Mouse (Mus musculus): Measurements from ENCODE around the gene 1700020N01Rik.
A peak's percentile ranks its signal among the peaks of the same experiment; 100 is the strongest.

1700020N01Rik gene

DNA sequence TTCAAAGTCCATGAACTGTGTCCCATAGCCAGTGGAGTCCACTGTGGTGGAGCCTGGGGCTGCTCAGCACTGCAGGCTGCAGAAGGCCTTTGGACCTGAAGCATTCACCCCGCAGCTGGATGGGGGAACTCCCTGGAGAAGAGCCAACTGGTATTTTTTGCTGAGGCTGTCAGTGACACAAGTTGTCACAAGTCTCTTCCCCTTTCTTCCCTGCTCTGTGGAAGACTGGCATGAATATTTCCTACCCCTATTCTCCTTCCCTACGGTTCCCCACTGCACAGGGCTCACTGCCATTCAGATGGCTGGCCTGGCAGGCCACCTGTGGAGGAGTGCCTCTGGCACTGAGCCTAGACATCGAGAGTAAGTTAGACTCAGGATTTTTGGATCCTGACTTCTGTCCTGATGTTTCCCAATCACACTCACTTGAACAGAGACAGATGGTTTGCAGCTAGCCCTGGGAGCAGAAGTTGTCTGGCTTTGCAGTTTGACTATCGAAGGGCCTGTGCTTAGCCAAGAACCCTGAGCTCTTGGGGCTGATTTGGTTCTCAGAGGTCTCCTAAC lies 12.1 kb downstream of the 1700020N01Rik start:
- peak; percentile 74 for DNase-seq

GRCm38 (mm10) chr10:21605601-21606000 lies 12.7 kb downstream of the 1700020N01Rik start:
- DNase-seq: no peak

DNA sequence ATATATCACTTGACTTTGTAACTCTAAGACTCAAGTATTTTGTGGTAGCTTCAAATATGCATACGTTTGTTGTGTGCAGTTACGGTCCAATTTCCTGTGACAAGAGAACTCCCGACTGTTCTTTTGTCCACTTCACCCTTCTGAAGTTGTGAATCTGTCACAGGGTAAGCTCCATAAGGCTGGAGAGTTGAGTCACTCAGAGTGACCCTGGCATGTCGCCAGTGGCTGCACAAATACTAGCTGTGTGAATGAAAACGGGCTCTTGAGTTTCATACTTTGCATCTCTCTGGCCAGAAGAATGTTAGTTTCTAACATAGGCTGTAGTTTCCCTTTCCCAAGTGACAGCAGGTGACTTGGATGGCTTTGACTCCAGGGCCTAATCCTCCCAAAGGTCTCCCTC lies 14.0 kb downstream of the 1700020N01Rik start:
- no peak for DNase-seq

DNA sequence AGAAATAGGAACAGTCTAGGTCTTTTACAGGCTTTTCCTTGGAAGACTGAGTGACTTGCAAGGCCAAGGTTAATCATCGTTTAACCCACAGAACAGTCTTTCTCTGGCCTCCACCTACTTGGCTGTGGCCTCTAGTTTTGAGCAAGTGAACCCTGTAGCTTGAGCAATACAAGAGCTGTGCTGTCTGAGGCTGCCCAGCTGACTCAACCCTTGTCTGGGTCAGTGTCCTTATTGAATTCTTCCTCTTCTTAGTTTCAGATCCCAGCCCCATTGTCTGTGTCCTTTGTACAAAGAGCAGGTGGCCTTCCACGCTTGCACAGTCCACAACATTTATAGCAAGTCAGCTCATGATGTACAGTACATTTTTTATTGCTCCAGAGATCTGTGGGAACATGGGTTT lies 16.6 kb downstream of the 1700020N01Rik start:
- peak; percentile 66 for DNase-seq

DNA sequence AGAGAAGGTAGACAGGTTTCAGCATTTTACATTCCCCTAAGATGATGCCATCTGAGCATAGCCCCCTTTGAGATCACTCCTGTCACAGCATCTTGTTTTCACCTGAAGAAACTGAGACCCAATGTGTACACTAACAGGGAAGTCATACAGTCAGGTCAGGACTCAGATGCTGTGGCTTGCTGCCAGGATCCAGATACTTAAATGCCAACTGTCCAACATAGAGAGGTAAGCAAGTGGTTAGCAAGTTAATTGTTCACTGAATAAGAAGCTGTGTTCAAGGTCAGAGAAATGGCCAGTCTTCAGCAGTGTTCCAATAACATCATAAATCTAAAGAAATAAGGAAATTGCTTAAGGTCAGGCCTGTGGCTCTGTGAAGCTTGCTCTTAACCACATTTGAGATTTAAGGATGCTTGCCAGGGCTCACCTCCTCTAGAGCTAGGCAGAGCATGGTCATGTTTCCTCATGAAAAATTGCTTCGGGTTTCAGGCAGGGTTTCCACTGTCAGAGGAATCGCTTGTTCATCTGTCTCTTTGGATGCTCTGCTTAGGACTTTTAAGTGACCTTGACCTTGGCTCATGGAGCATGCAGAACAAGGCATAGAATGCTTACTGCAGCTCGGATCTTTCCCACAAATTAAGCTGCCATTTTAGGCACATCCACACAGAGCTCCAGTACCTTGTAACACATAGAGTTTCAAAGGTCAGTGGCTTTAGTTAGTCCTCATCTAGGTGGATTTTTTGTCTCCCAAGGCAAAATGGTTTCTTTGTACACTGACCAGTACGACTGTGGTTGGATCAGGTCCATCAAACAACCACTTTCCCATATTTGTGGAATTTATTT lies 20.3 kb downstream of the 1700020N01Rik start:
- peak; percentile 80 for DNase-seq

DNA sequence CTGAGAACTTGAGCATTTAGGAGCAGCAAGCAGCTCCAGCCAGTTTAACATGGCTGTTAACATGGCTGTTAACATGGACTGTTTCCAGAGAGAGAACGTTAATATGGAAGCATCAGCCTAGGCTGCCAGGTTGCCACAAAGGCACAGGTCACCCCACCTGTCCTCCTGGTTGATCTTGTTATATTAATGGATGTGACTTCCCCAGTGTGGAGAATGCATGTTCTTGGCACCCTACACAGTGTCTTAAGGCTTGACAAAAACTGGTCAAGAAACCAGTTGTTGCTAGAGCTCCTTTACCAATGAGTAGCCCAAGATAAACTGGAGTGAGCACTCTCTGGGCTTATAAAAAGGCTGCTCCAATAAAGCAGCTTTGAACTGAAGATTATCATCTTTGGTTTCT lies 21.6 kb downstream of the 1700020N01Rik start:
- DNase-seq: no peak

GRCm38 (mm10) chr10:21618745-21619508 lies 26.0 kb downstream of the 1700020N01Rik start:
- no peak for DNase-seq

DNA sequence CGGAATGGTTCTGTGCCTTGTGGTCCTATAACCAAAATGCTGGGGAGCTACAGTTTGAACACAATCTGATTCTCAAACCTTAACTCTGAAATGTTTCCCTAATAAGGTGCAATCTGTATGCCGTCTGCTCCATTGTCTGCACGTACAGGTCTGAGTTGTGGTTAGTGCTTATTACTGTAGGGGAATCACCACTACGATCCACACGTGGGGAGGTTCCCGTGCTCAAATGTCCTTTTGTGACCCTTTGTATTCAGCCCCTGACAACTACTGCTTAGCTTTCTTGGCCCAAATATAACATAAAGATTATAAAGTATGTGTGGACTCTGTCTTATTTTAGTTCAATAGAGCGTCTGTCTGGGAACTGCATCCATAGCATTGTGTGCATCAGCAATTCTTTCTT lies 29.1 kb downstream of the 1700020N01Rik start:
- no peak for DNase-seq

GRCm38 (mm10) chr10:21628555-21628954 lies 35.6 kb downstream of the 1700020N01Rik start:
- peak; percentile 60 for DNase-seq

- DNase-seq: no peak
These were observed 36.2 kb downstream of the 1700020N01Rik start for GRCm38 (mm10) chr10:21629031-21629740.

DNA sequence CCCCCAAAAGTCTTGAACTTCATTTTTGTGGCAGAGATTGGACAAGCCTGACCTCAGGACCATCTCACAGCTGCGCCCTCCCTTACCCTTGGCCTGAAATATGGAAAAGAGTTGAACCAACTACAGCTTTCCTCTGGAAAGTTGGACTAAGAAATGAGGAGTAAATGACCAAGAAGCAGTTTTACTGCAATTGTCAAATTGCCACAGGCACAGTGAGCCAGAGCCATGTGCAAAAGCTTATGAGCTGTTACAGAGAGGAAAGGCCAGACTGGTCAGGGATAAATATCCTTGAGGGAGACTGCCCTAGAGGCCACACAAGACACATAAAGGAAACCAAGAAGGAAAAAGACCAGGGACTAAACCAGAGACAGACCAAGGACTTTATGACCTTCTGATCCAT lies 38.5 kb downstream of the 1700020N01Rik start:
- no peak for DNase-seq

DNA sequence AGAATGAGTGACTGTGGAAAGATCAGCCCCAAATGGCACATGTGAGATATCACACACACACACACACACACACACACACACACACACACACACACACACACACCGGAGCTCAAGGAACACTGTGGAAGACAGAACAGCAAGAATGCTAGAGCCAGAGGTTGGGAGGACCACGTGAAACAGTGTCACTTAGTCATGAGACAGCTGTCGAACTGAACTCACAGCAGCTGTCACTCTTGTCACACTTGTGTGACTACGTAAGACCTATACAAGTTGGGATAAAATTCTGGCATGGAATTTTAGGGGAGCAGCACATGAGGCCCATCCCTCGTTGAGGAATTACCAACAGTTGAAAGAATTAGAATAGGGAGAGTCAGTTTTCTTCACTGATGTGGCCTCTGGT lies 39.7 kb downstream of the 1700020N01Rik start:
- no peak for DNase-seq

DNA sequence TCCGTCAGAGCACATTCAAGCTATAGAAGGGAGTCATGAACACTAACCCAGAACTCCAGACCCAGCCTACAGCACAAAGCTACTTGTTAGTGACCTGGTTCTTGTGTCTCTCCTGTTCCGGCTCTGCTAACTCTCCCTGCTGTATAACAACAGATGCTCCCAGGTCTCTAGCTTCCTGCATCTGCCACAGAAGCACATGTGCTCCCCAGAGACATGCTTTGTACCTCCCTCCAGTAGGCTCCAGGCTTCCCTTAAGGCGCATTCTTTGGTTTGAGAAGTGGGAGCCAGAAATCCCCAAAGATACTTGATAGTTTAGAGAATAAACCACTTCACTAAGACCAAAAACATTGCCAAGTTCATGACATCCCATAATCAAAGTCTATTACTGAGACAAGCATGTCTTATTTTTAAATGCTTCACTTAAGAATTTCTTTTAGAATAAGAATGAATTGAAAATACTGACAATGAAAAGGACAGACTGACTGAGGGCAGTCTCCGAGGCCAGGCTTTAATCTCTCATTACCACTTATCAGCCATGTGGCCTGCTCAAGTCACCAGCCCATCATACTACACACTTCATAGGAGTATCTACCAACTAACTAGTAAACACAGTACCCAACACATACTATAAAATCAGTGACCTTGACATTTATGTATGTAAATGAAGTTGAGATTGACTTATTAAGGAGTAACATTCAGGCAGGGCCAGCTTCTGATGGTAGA lies 43.2 kb downstream of the 1700020N01Rik start:
- DNase-seq: no peak

DNA sequence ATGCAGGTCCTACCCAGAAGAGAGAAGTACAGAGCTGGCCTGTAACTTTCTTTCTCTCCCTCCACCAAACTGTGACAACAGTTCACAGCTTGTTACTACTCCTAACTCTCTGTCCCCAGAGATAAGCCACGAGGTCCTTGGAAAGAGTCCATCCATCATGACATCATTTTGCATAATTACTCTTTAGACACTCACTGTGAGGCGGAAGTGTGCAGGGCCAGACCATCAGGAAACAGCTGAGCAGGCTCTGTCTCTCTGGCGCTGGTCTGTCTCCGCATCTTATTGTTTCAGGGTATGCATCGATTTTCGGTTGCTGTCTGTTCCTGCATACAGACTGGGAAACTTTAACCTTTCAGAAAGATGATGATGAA lies 43.8 kb downstream of the 1700020N01Rik start:
- DNase-seq: peak; percentile 43

DNA sequence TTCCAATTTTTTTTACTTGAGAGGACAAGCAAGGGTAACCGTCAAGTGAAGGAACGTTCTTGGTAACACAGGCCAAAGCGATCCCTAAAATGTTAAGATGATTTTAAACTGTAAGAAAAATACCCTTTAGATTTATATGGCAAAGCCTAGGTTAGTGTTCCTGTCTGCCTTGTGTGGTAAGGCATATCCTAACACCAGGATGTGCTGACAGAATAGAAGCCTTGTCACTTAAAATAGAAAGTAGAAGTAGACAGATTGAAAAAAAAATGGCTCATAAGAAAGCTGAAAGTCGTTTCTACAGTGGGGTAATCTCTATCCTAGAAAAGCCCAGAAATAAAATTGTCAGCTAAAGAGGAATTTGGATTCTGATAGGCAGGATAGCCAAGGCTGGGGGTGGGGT lies 58.4 kb downstream of the 1700020N01Rik start:
- no peak for DNase-seq

- DNase-seq: no peak
These were observed 59.7 kb downstream of the 1700020N01Rik start for GRCm38 (mm10) chr10:21652426-21653345.

- no peak for DNase-seq
These were observed 60.5 kb downstream of the 1700020N01Rik start for GRCm38 (mm10) chr10:21653469-21653868.

- DNase-seq: no peak
These were observed 66.8 kb downstream of the 1700020N01Rik start for GRCm38 (mm10) chr10:21659576-21660246.

DNA sequence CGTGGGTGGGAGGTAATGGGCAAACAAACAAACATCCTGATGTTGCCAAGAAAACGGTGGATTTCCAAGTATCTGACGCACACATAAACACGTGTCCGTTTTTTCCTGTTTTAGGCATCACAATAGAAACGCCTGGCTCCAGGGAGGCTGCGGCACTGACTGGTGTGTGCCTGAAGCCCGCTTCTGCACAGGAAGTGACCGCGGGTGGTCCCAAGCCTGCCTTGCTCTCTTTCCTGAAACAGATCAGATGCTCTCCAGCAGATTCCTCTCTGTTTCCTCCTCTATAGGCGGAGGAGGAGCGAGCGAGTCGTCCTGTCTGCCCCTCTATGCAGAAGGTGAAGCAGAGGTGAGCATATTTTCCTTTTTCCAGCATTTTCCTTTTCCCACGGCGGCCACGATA lies 76.0 kb downstream of the 1700020N01Rik start:
- DNase-seq: peak; percentile 54

DNA sequence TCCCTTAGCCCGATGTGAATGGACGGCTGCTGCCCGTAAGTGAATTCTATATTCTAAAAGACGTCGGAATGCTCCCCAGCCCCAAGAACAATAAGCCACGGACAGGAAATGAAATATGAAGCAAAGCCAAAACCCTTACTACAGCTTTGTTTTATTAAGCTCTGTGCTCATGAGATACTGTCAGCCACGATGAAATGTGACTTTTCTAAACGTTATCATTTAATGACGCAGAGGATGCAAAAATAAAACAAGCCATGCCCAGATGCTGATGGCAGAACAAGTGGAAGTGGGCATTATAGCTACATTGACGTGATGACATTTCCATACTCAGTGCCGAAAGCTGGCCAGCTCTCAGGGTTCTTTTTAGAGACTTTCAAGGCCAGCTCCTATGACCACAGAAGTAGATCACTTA lies 76.8 kb downstream of the 1700020N01Rik start:
- DNase-seq: peak; percentile 22

DNA sequence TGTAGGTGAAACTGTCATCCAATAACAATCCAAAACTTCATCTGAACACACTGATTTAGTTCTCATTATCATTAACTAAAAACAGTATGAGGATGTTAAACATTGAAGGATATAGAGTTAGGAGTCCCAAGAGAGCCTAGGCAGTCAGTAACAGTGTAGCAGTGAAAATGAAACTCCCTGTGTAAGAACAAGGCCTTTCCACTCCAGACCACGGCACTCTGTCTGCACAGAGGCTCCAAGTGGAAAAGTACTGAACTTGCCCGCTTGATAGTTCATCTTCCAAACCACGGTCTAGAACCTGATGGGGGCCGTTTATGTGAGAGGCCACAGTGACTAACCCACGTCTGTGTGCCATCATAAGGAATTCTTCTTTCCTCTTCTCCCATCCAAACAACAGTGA lies 77.2 kb downstream of the 1700020N01Rik start:
- DNase-seq: peak; percentile 23
